Mouse (Mus musculus): Measurements from ENCODE around the gene Siae. TPM values are rescaled to one million over a fixed set of nuclear protein-coding genes. Genes with fewer than 3 reads are reported as not detected.

Gene Siae
- polyA plus RNA-seq, 1 experiment: 17.1 TPM

DNA sequence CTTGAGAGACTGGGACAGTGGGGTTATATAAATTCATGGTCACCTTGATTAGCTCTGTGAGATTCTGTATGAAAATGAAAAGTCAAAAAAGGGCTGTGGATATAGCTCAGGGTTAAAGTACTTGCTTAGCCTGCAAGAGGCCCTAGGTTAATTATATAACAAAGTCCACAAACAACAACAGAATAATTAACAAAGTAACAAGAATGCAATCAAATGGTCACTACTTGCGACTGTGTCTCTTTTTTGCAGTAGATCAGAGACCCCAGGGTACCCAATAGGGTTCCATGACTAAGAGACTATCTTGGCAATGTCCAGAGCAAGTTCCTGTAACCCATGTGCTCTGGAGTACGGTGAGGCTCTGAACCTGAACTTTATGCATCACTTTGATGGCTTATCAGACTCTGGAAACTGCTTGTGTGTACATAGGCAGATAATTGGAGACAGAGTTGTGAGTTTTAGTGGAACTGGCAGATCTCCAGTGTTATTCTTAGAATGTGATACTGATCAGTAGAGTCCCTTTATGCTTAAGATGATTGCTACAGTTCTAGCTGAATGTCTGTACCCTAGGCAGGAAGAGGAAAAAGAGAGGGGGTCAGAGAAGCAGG is 13.8 kb downstream of the Siae start:
- DNase-seq (ENCODE audit: low spot score): no peak

DNA sequence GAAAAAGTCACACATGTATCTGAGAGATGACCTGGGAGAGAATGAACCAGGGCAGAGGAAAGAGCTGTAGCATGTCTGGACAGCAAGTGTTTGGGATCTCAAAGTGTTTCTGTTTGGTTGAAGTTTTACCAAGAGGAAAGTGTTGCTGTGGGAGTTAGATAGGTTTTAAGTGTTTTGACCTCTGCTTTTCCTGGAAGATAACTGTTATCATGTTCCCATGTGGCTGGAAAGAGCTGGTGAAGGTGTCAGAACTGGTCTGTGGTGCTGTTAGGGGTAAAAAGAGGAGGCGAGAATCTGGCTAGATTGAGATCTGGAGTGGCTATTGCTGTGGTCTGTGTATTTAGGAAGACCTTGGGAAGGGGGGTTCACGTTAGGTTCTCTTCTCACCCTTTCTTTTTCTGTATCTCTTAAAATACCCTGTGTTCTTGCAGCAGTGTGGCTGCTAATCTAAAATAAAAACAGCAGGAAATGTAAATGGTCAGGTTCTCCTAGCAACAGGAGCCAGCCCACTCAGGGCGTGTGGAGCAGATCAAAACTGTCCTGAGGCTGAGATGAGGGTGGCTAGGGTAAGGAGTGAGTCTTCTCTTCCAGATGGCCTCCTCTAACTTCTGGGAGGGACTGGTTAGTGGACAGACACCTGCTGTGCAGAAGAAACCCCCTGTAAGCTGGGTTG is 16.8 kb downstream of the Siae start:
- no peak for DNase-seq (ENCODE audit: low spot score)

DNA sequence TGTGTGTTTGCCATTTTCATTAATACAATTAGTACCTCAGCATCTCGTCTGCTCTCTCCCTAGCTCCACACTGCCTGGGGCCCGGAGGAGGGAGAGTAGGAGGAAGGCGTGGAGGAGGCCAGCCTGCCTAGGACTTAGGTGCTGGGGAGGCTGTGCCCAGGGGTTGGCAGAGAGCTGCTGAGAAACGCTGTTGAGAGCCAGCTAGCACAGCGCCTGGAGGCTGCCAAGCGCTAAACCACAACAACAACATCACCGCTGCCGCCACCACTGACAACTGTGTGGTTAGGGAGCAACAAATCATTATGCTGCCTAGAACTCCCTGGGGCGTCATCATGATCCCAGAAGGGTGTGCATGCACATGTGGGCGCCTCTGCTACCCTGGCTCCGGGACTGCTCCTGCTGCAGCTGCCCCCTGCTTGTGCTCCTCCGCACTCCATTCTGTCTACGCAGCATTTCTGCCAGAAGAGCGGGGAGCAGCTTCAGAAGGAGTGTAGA is 21.0 kb downstream of the Siae start:
- DNase-seq (ENCODE audit: low spot score): no peak

DNA sequence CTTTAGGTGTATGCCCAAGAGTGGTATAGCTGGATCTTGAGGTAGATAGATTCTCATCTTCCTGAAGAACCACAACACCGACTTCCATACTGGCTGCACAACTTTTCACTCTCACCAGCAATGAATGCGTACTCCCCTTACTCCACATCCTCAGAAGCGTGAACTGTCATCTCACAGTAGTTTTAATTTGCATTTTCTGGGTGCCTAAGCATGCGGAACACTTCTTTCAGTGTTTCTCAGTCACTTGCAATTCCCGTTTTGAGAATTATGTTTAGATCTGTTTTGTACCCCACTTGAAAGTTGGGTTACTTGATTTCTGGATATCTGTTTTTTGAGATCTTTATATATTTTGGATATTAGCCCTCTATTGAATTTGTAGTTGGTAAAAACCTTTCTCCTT is 28.1 kb downstream of the Siae start:
- no peak for DNase-seq (ENCODE audit: low spot score)

DNA sequence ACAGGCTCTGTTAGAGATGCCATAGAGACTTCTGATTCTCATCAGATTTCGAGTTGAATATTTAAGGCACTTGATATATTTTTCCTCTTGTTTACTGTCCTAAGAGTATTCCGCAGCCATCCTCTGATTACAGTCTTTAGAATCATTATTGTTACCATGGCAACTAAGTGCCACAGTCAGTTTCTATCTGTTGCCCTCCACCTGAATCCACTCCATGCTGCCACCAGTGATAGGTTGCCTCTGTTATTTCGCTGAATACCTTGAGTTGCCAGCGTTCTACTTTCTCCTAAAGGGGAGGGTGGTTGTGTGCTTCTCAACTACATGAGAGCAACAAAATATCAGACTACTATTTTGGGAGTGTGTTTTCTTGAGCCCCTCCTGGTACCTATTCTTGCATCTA is 31.2 kb downstream of the Siae start:
- no peak for DNase-seq (ENCODE audit: low spot score)

DNA sequence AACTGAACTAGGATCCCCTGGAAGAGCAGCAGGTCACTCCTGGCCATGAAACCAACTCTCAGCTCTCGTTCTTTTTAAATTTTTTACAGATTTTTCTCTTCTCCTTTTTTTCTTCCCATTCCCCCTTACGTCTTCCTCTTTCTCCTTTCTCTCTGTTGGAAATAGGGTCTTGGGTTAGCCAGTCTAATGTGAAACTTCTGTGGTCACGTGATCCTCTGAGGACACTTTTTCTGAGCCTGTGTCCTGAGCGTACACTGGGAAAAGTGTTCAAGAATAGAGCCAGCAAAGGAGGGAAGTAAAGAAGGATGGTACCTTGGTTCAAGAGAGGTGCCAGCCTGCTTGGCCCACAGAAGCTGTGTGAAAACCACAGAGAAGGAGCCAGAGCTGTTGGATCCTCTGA is 34.9 kb downstream of the Siae start:
- DNase-seq (ENCODE audit: low spot score): no peak

DNA sequence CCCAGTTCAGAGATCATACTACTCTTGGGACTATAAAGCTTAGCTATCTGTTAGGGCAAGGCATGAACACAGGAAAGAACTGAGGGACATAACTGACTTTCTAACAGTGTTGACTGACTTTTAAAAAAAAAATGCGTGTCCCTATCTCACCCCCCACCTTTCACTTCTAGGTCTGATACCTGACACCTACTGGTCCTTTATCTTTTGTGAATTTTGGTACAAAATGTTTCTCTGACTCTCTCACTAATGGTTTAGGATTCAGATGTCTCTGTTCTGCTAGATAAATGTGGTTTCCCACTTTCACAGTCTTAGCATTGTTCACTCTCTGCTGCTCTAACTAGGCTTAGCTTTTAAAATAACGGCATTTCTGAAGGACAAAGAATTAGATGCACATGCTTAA is 36.5 kb downstream of the Siae start:
- DNase-seq (ENCODE audit: low spot score): no peak

DNA sequence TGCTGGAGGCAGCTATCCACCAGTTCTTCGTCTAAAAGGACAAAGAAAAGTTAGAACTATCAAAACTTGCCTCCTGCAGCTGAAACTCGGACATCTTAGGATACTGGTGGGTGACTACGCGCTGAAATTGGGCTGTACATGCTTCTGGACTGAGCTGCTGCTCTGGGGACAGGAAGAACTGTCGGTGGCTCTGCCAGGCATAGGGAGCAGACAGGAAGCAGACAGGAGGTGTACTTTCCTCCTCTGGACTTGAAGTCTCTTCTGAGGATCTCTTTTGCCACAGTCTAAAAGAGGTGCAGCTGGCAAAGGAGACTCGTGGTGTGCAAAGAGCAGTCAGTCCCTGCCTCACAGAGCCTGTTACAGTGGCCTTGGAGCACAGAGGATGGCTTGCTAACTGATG is 37.1 kb downstream of the Siae start:
- DNase-seq (ENCODE audit: low spot score): no peak

DNA sequence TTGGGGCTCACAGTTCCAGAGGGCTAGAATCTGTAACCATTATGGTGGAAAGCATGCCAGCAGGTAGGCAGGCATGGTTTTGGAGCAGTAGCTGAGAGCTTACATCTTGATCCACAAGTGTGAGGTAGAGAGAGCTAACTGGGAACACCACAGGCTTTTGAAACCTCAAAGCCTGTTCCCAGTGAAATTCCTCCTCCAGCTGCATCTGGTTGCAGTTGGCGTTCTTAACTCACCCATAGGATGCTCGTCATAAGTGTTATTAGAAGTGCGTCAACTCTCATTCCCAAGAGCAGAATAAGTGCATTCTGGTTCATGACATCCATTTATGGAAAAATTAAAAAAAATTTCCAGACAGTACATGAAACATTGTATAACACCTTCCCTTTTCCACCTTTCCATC is 38.2 kb downstream of the Siae start:
- DNase-seq (ENCODE audit: low spot score): no peak

DNA sequence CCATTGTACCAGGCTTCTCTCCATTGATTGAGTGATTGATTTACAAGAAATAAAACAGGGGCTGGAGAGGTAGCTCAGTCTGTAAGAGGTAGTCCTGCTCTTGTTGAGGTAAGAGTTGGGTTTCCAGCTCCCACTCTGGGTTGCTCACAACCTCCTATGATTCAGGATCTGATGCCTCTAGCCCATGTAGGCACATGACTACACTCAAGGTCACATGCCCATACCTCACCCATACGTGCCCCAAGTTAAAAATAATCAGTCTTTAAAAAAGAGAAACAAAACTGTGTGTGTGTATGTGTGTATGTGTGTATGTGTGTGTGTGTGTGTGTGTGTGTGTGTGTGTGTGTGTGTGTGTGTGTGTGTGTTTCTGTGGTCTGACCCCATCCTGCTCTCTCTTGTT is 40.1 kb downstream of the Siae start:
- no peak for DNase-seq (ENCODE audit: low spot score)

DNA sequence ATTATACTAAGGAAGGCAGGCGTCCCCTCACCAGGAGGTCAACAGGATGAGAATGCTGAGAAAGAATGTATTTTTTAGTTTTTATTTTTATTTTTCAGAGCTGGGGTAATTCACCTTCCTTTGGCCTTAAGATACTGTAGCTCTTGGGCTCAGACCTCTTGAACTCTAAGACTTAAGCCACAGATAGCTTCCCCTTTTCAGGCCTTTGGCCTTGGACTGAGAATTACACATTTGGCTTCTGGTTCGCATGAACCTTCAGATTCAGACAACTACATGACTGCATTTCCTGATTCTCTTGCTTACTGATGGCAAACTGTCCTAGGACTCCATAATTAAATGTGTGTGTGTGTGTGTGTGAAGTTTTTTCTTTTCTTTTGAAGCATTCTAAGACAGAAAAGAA is 43.1 kb downstream of the Siae start:
- no peak for DNase-seq (ENCODE audit: low spot score)

DNA sequence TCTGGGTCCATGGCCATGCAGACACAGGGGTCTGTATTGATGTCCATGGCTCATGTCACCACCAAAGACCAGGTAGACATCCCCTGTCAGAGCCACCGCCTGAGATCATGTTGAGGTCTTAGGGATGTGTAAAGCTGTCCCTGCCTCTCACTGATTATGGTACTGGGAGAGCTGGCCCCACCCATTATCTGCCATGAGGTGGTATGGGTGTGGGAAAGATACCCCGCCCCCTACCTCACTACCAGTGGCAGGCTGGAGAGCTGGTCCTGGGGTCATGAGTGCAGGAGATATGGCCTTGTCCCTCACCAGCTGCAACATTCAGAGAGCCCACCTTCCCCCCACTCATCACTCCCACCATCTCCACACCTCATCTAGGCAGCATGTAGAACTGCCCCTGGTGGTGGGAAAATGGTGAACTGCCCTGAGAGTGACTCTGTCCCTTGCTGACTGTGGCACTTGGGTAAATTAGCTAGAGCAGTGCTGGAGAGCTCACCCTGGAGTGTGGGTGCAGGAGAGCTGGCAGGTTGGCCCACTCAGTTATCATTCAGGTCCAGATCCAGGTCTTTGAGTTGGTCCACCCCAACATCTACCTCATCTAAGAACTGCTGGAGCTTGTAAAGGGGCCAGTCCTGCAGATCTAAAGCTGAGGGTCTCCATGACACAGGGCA is 45.2 kb downstream of the Siae start:
- DNase-seq (ENCODE audit: low spot score): no peak

DNA sequence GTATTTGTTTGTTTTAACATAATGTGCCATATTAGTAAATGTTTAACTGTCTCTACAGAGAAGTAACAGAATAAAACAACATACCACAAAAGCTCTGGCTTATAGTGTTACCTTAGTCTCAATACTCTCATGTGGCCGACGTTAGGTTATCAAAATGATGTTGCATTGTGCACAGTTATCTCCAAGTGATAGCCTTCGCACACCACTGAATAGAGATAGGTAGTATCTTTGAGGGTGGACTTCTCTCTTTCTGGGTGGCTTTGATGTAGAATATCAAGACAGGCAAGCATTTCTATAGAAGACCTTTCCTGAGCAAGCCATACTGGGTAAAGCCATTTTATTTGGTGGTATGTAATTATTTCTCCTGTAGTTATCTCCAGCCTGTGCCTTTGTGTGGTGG is 49.6 kb downstream of the Siae start:
- no peak for DNase-seq (ENCODE audit: low spot score)

DNA sequence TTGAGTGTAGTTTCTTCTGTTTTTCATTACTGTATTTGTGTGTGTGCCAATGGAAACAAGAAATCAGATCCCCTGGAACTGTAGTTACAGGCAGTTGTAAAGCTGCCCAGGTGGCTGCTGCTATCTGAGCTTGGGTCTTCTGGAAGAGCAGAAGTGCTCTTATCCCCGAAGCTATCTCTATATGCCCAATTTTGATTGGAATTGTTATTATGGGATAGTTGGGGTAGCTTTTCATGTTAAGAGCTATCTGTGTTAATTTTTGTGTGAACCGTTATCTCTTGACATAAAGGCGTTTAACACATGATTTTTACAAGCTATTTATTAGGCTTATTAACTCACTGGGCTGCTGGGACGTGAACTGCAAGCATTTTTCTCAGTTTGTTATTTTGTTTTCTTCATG is 54.1 kb downstream of the Siae start:
- DNase-seq (ENCODE audit: low spot score): no peak

DNA sequence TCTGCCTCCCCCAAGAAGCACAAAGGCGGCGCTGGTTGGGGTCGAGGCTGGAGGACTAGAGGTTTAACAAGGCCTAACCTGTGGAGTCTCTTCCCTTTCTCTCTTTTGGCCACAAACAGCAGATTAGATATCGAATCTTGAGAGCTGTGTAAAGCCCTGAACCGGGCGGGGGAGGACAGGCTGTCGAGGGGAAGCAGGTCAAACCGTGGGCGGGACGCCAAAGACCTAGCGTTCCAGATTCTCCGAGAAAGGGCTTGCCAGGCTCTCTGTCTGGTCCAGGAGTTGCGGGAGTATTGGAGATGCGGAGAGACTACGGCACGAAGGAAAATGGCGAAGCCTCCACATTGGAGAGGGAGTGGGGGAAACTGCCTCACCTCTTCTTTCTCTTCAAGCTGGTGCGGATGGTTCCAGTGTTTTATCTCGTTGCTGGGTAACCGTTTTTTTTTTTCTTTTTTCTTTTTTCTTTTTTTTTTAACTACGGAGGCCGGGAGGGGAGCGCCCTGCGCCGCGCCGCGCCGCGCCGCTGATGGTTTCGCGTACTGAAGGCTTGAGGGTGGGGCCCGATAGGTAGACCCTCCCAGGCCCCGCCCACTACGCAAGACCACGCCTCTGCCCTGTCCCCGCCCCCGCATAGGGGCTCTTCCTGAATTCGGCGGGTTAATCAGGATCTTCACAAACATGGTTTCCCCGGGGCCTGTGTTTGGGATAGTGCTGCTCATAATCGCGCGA is 57.8 kb downstream of the Siae start, which contains the start of gene Spa17:
TSS of gene Spa17 (minus strand) at position 541 of the 729 bp plus-strand sequence.
- peak; percentile 71 for DNase-seq (ENCODE audit: low spot score)

DNA sequence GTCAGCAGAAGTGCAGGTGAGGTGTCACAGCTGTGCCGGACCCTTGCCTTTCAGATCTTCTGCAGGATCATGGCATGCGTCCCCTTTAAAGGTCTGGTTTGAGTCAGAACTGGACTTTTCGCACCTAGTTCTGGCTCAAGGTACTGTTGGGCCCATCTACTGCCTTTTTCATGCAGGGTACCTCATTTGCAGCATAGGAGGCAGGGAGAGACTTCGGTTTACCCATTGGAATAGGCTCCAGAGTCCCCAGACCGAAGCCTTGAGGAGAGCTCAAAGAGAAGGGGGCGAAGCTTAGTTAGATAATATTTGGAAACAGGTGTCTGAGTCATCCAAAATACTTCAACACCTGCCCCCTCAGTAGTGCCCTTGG is 58.4 kb downstream of the Siae start:
- DNase-seq (ENCODE audit: low spot score): no peak

DNA sequence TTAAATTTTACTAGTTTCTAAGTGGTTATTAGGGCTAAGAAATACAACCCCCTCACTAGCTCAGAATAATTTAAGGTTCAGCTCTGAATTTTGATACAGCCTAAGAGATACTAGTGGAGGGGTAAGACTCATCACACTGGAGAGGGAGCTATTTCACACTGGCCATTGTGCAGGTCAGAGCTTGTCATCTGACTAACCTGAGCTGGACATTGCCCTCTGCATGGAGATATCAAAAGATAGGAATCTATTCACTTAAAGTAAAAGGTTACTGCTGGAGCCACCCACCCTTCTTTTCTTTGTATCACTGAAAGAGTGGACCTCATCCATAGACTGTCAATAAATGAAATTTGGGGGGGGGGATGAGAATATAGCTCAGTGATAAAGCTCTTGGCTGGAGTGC is 58.8 kb downstream of the Siae start:
- no peak for DNase-seq (ENCODE audit: low spot score)

DNA sequence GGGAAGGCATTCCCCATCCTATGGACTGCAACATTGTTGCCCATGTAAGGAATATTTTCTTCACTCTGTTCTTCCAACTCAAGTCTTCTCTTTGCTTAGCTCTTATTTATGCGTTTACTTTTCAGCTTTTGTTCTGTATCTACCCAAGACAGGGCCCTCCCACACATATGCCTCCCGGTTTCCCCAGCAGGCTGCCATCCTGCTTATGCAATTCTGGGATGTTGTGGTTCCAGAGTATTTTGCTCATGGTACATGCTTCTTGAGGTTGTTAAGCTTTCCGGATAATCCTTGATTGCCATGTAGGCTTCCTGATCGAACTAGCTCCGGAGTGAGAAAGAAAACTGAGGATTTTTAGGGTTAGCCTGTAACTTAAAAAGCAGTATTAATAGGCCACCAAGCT is 59.7 kb downstream of the Siae start:
- no peak for DNase-seq (ENCODE audit: low spot score)

DNA sequence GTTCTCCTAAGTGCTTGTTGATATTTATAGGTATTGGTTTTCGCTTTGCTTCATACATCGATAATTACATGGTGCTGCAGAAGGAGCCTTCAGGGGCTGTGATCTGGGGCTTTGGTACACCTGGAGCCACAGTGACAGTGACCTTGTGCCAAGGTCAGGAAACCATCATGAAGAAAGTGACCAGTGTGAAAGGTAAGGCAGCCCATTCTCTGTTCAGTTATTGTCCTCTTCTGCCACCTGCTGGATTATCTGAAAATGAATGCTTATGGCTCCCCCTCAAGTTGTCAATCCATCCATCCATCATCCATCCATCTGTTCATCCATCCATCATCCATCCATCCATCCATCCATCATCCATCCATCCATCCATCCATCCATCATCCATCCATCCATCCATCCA is 61.3 kb downstream of the Siae start:
- no peak for DNase-seq (ENCODE audit: low spot score)

DNA sequence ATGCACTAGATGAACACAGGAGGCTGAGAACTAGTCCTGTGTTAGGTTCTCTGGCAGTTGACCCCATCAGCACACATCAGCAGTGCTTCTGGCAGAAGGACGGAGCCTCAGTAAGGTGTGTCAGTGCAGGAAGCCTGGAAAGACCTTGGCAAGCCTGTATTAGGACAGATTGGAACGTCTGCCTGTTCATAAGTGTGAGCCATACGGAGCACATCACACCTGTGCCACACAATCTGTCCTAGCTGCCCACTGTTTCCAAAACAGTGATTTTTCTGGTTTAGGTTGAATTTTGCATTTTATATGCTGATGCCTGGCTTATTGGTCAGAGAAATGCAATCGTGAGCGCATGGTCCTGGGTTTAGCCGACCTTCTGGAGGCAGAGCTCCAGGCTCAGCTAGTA is 65.8 kb downstream of the Siae start:
- DNase-seq (ENCODE audit: low spot score): no peak

DNA sequence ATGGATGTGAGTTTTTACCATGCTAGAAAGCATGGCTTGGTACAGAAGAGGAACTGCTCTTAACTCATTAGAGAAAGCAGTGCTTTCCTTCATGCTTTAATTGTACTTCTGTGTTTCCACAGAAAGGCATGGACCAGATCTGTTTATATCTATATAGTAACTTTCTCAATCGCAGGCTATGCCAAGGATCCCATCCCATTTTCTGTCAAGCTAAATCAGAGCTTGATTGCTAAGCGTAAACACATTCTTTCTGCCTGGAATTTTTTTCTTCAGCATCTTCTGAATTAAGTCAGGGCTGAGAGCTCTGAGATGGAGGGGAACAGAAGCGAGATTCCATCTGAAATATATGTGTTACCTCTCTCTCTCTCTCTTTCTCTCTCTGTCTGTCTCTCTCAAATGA is 68.5 kb downstream of the Siae start:
- no peak for DNase-seq (ENCODE audit: low spot score)

DNA sequence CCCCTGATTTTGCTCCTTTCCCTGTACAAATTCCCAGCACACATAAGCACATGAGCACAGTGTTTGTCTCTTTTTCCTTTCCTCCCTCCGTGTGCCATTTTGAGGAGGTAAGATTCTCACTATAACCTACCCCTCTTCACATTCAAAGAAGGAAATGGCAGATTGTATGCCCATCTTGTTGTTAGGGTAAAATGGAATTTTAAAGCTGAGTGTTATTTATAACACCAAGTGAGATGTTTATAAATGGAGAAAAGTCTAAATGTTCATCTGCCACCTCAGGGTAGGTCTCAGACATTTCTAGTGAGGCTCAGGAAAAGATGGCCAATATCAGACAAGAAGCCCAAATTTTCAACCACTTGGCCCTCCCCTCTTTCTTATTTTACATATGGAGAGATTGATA is 69.0 kb downstream of the Siae start:
- DNase-seq (ENCODE audit: low spot score): no peak

DNA sequence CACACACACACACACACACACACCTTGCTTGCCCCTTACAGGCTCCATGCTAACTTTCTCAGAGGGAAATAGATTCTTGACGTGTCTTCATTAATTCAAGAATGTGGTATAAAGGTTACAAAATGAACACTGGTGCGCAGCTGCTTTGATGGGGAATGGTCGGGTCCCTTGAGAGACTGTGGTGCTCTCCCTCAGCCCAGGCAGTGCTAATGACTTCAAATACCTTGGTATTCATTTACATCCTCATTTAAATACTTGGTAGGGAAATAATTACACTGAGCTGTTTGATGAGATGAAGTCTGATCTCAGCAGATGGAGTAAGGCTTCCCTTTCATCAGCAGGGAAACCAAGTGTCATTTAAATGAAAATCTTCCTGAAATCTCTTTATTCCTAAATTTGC is 69.6 kb downstream of the Siae start:
- no peak for DNase-seq (ENCODE audit: low spot score)

Measured in urinary bladder, adult 2 months (tissue).